Mouse (Mus musculus) myocyte (in vitro differentiated cells): ENCODE results near the gene Ulk4. TPM values are rescaled to one million over a fixed set of nuclear protein-coding genes. Genes with fewer than 3 reads are reported as not detected.

Experiments
- H3K27me3 ChIP-seq: one replicate; pipeline ENCODE4 v1.6.1; 2011; ENCODE audit not compliant: control insufficient read depth, insufficient read depth, insufficient read length
- H3K36me3 ChIP-seq: one replicate; pipeline ENCODE4 v1.6.1; 2011; ENCODE audit not compliant: control insufficient read depth, insufficient read depth
- H3K4me2 ChIP-seq: one replicate; pipeline ENCODE4 v1.6.1; 2011; ENCODE audit warnings: low read depth, control low read depth
- H3K4me3 ChIP-seq: one replicate; pipeline ENCODE4 v1.5.1; 2011; ENCODE audit warnings: mild to moderate bottlenecking, control low read depth, moderate library complexity
- H3K79me2 ChIP-seq: one replicate; pipeline ENCODE4 v1.6.1; 2011; ENCODE audit not compliant: control insufficient read depth, insufficient read depth
- H3ac ChIP-seq: one replicate; pipeline ENCODE4 v1.6.1; 2011; ENCODE audit not compliant: control insufficient read depth, insufficient read length
- E2F4 ChIP-seq: IDR thresholded peaks from one replicate; pipeline ENCODE4 v1.6.1; 2011; ENCODE audit warnings: mild to moderate bottlenecking, control low read depth, moderate library complexity; ENCODE audit not compliant: insufficient read depth
- MAX ChIP-seq: IDR thresholded peaks from one replicate; pipeline ENCODE4 v1.6.1; 2011; ENCODE audit warnings: low read depth, mild to moderate bottlenecking, control low read depth
- MYOD1 ChIP-seq, 3 experiments: IDR thresholded peaks; one replicate each; pipeline ENCODE4 v1.6.1; 2011; ENCODE audit warnings: control low read depth in 2 of 3, low read depth in 2 of 3, mild to moderate bottlenecking in 2 of 3, moderate library complexity in 1 of 3; ENCODE audit not compliant: insufficient read length in 2 of 3, control insufficient read depth in 1 of 3
- POLR2A ChIP-seq: IDR thresholded peaks from one replicate; pipeline ENCODE4 v1.6.1; 2011; ENCODE audit warnings: low read depth, mild to moderate bottlenecking, control low read depth, moderate library complexity; ENCODE audit not compliant: insufficient read length
- SRF ChIP-seq: IDR thresholded peaks from one replicate; pipeline ENCODE4 v1.6.1; 2011; ENCODE audit warnings: low read depth; ENCODE audit not compliant: control insufficient read depth, insufficient read length
- TCF12 ChIP-seq: IDR thresholded peaks from one replicate; pipeline ENCODE4 v1.6.1; 2011; ENCODE audit warnings: mild to moderate bottlenecking, control low read depth; ENCODE audit not compliant: poor library complexity, insufficient read depth, severe bottlenecking
- TCF3 ChIP-seq: IDR thresholded peaks from one replicate; pipeline ENCODE4 v1.6.1; 2011; ENCODE audit warnings: low read depth, control low read depth; ENCODE audit not compliant: insufficient read length
- polyA plus RNA-seq: library from polyadenylated mRNA; unstranded; fragments of >200 nt; fragmentation: generic; extraction: Trizol; gene quantifications from one replicate; pipeline ENCODE4 v1.2.1, GENCODE M21; 2012; ENCODE audit warnings: missing spikeins

The Ulk4 gene
- polyA plus RNA-seq, 1 experiment = 0.85 TPM

- Histone ChIP-seq H3K79me2 (no peaks in the 10 kb centered on the region), H3K36me3 (no peaks in the 10 kb centered on the region), H3K27me3 (no peaks in the 10 kb centered on the region), H3ac (no peak overlapping the region), H3K4me2 (no peak overlapping the region), H3K4me3 (no peak overlapping the region)
- no peak for TF ChIP-seq TCF12
- TF ChIP-seq POLR2A = no peak
- no peak for TF ChIP-seq MYOD1 (IDR thresholded peaks at IDR 0.05; ENCODE audit: control insufficient read depth in 1 of 3, insufficient read length in 2 of 3, low read depth in 2 of 3)
- no peak for TF ChIP-seq SRF
- TF ChIP-seq E2F4 = no peak
- no peak for TF ChIP-seq MAX
Observed at GRCm38 (mm10) chr9:120913152-120913551, 363.8 kb downstream of the Ulk4 start.

GRCm38 (mm10) chr9:120908461-120908860 lies 368.5 kb downstream of the Ulk4 start:
- H3ac ChIP-seq = no peak overlapping the region
- no peaks in the 10 kb centered on the region for H3K79me2 ChIP-seq
- no peaks in the 10 kb centered on the region for H3K27me3 ChIP-seq
- no peaks in the 10 kb centered on the region for H3K36me3 ChIP-seq
- H3K4me2 ChIP-seq = no peak overlapping the region
- H3K4me3 ChIP-seq = no peak overlapping the region
- no peak for TF ChIP-seq TCF3

Other genes with a start within 250 kb of the Ulk4 start
- 60.8 TPM for gene Trak1, start 20.3 kb upstream of the Ulk4 start, polyA plus RNA-seq
- gene Cck, start 218.5 kb upstream of the Ulk4 start, polyA plus RNA-seq = 0.10 TPM